Mouse (Mus musculus): ENCODE data around the gene Pmel.
A peak's percentile ranks its signal among the peaks of the same experiment; 100 is the strongest.

Gene Pmel

GRCm38 (mm10) chr10:128703895-128704294, at the start of gene Pmel:
Gene Pmel (plus strand): TSS chr10:128704195.
- no peak for DNase-seq

- no peak for DNase-seq
Observed at GRCm38 (mm10) chr10:128655254-128655653, 48.7 kb upstream of the Pmel start.

GRCm38 (mm10) chr10:128656731-128657130, 47.3 kb upstream of the Pmel start:
- no peak for DNase-seq

DNA sequence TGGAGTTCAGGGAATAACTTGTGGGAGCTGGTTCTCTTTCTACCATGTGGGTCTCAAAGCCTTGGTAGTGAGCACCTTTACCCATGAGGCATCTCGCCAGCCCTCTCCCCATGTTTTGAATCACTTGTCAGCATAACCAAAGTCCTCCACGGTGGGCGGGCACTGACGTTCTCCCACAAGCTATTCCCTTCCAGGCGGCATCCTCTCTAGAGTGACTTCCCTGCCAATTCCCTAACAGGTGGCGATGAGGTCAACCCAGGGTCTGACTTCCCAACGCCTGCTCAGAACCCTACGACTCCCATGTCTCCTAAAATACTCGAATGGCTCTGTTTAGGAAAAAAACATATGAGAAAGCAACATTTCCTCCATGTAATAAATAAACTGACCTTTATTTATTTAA, 46.2 kb upstream of the Pmel start:
- no peak for DNase-seq

DNA sequence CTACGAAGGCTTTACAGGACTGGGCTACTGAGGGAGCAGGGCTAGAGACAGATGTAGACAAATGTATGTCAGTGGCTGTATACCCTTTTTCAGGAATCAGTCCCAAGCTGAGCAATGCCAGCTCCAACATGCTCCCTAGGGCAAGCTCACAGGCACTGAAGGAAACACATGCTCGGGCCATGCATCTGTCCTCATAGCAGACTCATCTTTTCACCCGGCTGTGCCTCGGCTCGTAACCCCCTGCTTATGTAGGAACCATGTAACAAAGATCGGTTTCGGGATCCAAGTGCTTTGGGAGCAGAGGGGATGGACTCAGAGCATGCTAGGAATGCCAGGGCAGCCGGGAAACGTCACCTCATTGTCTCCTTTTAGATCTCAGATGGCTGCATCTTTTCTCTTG, 44.5 kb upstream of the Pmel start:
- DNase-seq = no peak

GRCm38 (mm10) chr10:128662465-128662864, 41.5 kb upstream of the Pmel start:
- DNase-seq = no peak

- DNase-seq = no peak
Observed at GRCm38 (mm10) chr10:128663441-128664220, 40.4 kb upstream of the Pmel start.

DNA sequence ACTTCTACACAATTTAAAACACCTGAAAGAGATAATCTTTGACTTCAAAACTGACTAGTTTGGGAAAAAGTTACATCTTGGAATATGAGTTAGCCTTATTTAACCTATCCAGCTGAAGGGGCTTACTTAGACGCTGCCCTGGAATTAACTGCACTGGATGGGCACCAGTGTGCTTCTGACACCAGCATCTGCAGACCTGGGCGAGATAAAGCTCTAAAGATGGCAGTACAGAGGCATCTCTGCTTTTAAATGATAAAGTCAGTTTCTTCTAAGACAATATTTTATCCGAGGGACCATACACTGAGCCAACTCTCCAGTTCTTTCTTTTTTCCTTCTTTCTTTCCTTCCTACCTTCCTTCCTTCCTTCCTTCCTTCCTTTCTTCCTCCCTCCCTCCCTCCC, 39.2 kb upstream of the Pmel start:
- DNase-seq = no peak

DNA sequence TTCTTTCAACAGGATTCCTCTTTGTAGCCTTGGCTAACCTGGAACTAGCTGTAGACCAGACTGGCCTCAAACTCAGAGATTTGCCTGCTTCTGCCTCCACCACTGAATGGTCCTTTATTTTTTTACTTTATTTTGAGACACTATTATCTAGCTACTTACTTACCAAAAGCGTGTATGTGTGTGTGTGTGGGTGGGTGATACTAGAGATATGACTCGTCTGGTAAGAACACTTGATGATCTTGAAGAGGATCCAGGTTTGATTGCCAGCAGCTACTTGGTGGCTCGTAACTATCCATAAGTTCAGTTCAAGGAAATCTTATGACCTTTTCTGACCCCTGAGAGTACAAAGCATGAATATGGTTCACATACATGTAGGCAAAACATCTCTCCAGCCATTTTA, 38.7 kb upstream of the Pmel start:
- DNase-seq = no peak

DNA sequence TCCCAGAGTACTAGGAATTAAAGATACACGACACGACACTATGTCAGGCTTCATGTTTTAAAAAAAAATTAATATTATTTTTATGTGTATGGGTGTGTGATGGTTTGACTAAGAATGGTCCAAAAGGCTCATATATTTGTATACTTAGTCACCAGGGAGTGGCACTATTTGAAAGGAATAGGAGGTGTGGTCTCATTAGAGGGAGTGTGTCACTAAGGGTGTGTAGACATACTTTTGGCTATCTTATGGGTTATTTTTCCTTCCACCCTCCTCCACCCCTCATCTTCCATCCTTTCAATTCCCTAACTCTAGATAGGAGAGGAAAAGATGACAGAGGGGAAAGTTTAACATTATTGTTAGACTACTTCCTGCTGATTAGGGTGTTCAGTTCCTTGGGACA, 38.2 kb upstream of the Pmel start:
- no peak for DNase-seq

DNA sequence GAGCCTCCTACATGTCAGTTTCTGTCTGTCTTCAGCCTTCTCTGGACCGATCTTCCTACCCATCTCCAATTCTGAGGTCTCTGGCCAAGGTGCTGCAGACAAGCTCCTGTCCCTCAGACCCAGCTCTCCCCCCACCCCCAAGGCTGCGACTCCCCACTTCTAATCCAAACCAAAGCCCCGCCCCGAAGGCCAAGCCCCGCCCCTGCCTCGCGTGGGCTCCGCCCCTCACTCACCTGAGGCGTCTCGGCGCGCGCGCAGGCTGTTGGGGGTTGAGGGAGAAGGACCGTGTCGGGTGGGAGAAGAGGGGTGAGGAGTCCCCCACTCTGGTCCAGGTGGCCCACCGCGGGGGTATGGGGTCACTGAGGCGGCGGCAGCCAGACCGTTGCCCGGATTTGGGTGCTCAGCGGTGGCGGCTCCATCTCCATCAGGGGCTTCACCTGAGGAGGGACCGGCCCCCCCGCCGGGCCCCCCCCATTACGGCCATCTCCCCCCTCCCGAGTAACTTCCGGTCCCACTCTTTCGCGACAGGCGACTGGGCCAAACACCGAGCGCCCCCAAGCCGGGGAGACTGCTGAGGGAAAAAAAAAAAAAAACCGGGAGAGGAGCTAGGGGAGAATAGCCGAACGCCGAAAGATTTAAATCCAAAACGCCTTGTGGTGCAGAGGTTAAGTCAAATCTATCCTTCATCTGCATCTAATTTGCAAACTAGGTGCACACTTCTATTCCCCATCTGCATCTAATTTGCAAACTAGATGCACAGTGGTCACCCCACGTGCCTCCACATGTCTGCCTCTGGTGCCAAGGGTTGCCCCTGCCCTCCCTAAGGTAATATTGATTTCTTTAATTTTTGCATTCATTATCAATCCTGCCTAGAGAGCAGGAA, 35.0 kb upstream of the Pmel start:
- peak; percentile 77 to 79 for DNase-seq

DNA sequence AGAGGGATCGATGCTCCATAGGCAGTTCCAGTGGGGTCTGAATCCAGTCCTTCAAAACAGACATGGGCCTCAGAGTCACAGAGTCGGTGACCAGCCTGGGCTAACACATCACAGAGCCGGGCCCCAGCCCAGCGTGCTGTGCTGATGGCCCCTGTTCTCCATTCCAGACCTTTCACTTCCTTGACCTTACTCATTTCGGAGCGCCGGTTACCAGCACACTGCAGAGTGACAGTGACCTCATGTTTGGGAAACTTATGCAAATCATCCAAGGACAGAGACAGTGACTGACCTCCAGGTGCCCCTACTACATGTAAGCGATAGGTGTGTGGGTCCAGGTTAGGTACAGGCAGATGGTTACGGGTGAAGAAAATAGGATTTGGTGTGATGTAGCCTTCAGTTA, 32.8 kb upstream of the Pmel start:
- DNase-seq = no peak

DNA sequence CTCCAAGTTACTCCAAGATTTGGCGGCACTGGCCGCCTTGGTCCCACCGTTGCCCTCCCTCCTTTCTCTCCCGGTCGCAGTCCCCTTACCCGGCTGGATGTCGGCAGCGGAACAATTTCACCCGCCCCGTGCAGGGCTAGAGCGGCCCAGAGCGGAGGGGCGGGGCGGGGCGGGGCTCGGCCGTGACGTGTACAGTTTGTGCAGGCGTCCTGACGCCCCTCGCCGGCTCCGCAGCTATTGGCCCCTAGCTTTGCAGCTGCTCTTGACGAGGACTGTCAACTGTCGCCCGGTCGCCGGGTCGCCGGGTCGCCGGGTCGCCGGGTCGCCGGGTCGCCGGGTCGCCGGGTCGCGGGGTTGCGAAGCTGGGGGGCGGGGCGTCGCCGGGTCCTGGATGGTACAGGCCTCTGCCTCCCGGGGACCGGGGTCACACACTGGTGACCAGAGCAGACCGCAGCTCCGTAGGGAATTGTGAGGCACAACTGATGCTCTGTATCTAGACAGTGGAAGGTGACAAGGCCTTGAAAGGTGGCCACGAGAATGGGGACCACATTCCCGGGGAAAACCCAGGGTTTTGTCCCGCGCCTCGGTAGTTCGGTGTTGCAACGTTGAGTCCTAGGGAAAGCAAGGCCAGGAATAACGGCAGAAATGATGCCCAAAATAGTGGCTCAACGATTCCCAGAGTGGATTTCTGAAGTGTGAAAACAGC, 30.1 kb upstream of the Pmel start, which contains the start of gene Suox:
TSS of gene Suox (minus strand) at position 311 of the 706 bp plus-strand sequence.
- DNase-seq = peak; percentile 80 to 81

GRCm38 (mm10) chr10:128674469-128675008, 29.5 kb upstream of the Pmel start:
- peak; percentile 39 to 50 for DNase-seq

DNA sequence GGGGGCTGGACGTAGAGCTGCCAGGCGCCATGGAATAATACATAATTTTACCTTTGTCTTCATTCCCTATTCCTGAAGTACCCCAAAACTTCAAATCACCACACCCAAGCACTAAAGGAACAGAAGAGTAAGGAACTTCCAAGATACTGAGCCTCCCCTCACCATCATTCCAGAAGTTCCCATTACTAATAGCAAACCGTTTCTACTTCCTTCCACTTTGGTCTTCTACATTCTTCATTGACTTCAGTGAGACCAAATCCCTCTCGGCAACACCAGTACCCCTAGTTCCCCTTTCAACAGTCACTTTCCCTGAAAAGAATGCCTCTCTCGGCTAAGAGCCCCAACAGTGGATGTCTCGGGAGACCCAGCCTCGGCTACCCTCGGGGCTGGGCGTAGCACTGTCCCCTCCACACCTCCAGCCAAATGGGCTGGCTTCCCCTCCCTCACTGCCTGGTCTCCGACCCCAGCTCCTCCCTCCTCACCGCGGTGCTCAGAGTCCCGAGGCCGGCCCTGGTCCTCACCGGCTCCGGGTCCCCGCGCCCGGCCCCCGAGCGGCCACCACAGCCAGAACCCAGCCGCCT, 8.5 kb upstream of the Pmel start:
- DNase-seq = no peak

DNA sequence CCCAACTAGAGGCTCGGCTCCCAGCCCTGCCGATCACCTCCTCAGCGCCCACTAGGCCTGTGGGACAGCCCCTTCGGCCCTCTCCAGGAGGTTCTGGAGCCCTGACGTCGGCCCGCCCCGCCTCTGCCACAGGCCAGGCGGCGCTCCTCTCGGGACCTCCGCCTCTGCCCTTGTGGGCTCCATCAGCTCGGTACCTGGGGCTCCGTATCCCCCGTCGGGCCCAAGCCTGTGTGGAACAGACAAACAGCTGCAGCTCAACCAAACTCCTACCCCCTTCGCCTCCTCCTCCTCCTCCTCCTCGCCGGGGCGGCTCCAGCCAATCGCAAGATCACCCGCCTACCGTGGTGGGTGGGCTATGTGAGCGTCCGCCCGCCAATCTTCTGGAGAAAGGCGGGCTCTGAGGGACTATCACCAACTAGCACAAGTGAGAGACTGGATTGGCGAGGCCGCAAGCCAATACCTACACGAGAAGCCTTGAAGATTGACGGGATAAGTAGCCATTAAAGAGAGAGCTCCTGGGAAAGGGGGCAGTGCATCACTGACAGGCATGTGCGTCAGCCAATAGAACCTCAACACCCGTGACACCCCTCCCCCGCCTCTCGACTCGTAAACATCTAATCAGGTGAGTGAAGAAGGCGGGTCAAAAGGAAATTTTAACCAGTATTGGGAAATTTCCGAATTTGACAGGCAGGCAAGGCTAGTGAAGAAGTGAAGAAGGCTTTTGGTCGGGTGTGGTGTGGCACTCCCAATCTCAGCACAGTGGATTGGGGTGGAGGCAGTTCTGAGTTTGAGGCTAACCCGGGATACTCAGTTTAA, 7.8 kb upstream of the Pmel start, which contains the start of gene Rab5b:
TSS of gene Rab5b (minus strand) at position 273 of the 816 bp plus-strand sequence.
- DNase-seq = peak; percentile 95 to 97

DNA sequence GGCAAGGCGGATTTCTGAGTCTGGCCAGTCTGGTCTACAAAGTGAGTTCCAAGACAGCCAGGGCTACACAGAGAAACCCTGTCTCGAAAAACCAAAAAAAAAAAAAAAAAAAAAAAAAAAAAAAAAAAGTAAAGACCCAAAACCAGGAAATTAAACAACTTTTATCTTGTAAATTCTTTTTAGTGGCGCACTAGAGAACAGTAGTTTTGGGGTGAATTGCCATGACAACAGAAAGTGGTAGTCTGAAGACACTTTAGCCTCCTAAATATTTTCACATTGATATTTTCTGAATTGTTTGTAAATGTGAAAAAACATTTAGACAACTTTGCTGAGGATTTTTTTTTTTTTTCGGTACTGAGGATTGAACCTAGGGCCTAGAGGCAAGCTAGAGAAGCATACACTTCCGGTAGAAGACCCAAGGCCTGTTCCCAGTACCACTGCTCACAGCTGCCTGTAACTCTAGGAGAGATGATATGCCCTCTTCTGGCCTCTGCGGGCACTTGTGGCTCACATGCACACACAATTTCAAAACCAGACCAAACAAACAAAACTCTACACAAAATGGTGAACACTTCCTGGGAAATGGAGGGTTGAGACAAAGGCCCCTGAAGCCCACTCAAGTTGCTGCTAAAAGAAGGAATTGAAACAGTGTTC, 6.8 kb upstream of the Pmel start:
- DNase-seq = no peak

DNA sequence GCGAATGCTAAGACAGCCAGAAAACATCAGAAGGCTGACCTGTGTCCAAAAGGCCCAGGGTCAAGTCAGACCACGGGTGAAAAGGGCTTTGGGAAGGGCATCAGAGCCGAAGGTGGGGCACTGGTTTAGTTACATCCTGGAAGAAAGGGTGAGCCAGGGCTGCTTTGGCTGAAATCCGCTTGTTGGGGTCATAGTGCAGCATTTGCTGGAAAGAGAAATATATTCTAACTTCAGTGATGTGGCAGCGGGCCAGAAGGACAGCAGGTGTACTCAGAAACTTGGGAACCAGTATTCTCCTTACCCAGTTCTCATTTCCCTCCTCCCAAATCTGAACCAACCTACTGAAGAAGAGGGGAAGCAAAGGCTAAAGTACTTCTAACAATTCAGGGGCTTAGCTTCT, 5.0 kb upstream of the Pmel start:
- DNase-seq = no peak

DNA sequence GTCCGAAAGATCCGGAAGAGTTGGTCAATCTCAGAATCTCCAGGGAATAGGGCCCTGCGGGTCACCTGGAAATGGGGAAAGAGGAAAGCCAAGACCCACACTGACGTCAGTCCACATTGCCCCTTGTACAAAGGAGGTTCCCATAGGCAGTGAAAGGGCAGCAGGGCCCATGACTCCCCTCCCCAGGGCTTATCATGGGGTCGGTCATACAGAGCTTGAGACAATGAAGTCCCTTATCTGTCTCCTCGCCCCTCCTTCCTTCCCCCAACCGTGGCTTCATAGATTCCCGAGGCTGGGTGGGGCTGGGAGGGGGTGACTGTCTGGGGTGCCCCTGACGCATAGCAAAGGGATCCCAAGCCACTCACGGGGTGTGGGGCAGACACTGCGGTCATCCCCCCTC, 4.4 kb upstream of the Pmel start:
- no peak for DNase-seq

DNA sequence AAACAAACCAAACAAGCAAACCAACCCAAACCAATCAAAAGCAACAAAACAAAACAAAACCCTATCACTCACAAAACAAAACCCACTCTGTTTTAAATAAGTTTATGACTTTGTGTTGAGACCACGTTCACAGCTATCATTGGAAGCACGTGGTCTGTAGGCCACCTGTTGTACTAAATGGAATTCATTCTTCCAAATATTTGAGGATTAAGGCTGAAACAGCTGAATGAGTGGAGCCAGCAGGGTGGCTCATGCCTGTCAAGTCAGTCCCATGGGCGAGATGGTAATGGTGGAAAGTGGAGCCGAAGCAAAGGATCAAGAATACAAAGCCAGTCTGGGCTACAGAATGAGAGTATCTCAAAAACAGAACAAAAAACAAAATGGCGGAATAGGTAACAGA, 3.3 kb upstream of the Pmel start:
- no peak for DNase-seq
